Mouse (Mus musculus) heart, embryonic 16.5 days (tissue): ENCODE results near the gene Dnah11. TPM values are rescaled to one million over a fixed set of nuclear protein-coding genes. Genes with fewer than 3 reads are reported as not detected.
A peak's percentile ranks its signal among the peaks of the same experiment; 100 is the strongest.

Source experiments
- ATAC-seq: fragments of 200-750 bp; cut with Nextera tagmentation; replicated peaks from 2 replicates; pipeline ENCODE4 v1.8.0; 2017; ENCODE audit warnings: moderate number of reproducible peaks; ENCODE audit not compliant: insufficient read depth, low FRiP score; ENCODE audit errors: extremely low read depth
- H3K27ac ChIP-seq: fragments of 300-500 bp; sonication (generic); 2 replicates; pipeline ENCODE4 v1.5.1; 2014; ENCODE audit warnings: mild to moderate bottlenecking, low read length, control low read depth, moderate library complexity
- H3K27me3 ChIP-seq: fragments of 300-500 bp; sonication (generic); 2 replicates; pipeline ENCODE4 v1.6.1; 2014; ENCODE audit warnings: low read length, mixed read lengths; ENCODE audit not compliant: control insufficient read depth, insufficient read depth
- H3K36me3 ChIP-seq: fragments of 300-500 bp; sonication (generic); 2 replicates; pipeline ENCODE4 v1.6.1; 2014; ENCODE audit not compliant: control insufficient read depth, insufficient read depth
- H3K4me1 ChIP-seq: fragments of 300-500 bp; sonication (generic); 2 replicates; pipeline ENCODE4 v1.6.1; 2014; ENCODE audit warnings: low read length, mixed read lengths; ENCODE audit not compliant: control insufficient read depth, insufficient read depth
- H3K4me2 ChIP-seq: fragments of 300-500 bp; sonication (generic); 2 replicates; pipeline ENCODE4 v1.6.1; 2014; ENCODE audit warnings: low read depth, mild to moderate bottlenecking, control low read depth, low read length
- H3K4me3 ChIP-seq: fragments of 300-500 bp; sonication (generic); 2 replicates; pipeline ENCODE4 v1.5.1; 2014; ENCODE audit warnings: mild to moderate bottlenecking, control low read depth, low read length
- H3K9ac ChIP-seq: fragments of 300-500 bp; sonication (generic); 2 replicates; pipeline ENCODE4 v1.6.1; 2014; ENCODE audit warnings: low read length, control low read depth
- H3K9me3 ChIP-seq: fragments of 300-500 bp; sonication (generic); replicated peaks from 2 replicates; pipeline ENCODE4 v1.6.1; 2016; ENCODE audit warnings: low read length; ENCODE audit not compliant: control insufficient read depth
- WGBS: fragments of 180-500 bp; shearing (Covaris S2); extraction: QIAGEN DNeasy Blood & Tissue Kit; methylation state at CpG from one replicate; pipeline ENCODE4 v1.1.7; 2014; 5-methylcytosine and 5-hydroxymethylcytosine counted together
- polyA plus RNA-seq: library from polyadenylated mRNA; unstranded; fragments of >200 nt; fragmentation: Nextera tagmentation; extraction: Ambion mirVana; gene quantifications from 2 replicates; pipeline ENCODE4 v1.2.1, GENCODE M21; 2015

The Dnah11 gene
- polyA plus RNA-seq, 1 experiment from 2014 or later, result 0.01 TPM

- no peak for ATAC-seq
- H3K27me3 ChIP-seq, result no peaks in the 10 kb centered on the region
- 91% methylated on average over 13 of the region's 13 CpGs for WGBS
- no peak overlapping the region for H3K4me3 ChIP-seq
- H3K4me1 ChIP-seq, result no peaks in the 10 kb centered on the region
- H3K36me3 ChIP-seq, result peaks cover 26% of the 10 kb centered on the region
- H3K27ac ChIP-seq, result no peak overlapping the region
- H3K9ac ChIP-seq, result no peak overlapping the region
- H3K9me3 ChIP-seq, result no peaks in the 10 kb centered on the region
- no peak overlapping the region for H3K4me2 ChIP-seq
Measured at GRCm38 (mm10) chr12:117878341-117878740, 320.5 kb downstream of the Dnah11 start.

GRCm38 (mm10) chr12:117872265-117872664 lies 326.6 kb downstream of the Dnah11 start:
- 69% methylated on average over 5 of the region's 5 CpGs for WGBS
- Histone ChIP-seq H3K27ac (no peak overlapping the region), H3K36me3 (peaks cover 30% of the 10 kb centered on the region), H3K9ac (no peak overlapping the region), H3K4me3 (no peak overlapping the region), H3K9me3 (0 out of 2 replicates have a peak, but pooled peaks cover 3% of the 10 kb centered on the region), H3K27me3 (no peaks in the 10 kb centered on the region), H3K4me1 (no peaks in the 10 kb centered on the region), H3K4me2 (no peak overlapping the region)
- ATAC-seq, result no peak

GRCm38 (mm10) chr12:117867708-117868564 lies 330.9 kb downstream of the Dnah11 start:
- peaks cover 10% of the 10 kb centered on the region for H3K36me3 ChIP-seq
- H3K4me2 ChIP-seq, result no peak overlapping the region
- no peak; the same call in 1 of the 2 replicates for ATAC-seq
- WGBS, result 77% methylated on average over 4 of the region's 4 CpGs
- no peak overlapping the region for H3K4me3 ChIP-seq
- no peaks in the 10 kb centered on the region for H3K27me3 ChIP-seq
- no peaks in the 10 kb centered on the region for H3K4me1 ChIP-seq
- H3K9me3 ChIP-seq, result 0 out of 2 replicates have a peak, but pooled peaks cover 3% of the 10 kb centered on the region
- 0 out of 2 replicates have a peak overlapping the region, but pooled peaks have one; percentile 27 for H3K27ac ChIP-seq
- H3K9ac ChIP-seq, result no peak overlapping the region

- no peak overlapping the region for H3K27ac ChIP-seq
- no peak for ATAC-seq
- H3K4me2 ChIP-seq, result no peak overlapping the region
- H3K9ac ChIP-seq, result no peak overlapping the region
- H3K36me3 ChIP-seq, result no peaks in the 10 kb centered on the region
- H3K27me3 ChIP-seq, result no peaks in the 10 kb centered on the region
- H3K9me3 ChIP-seq, result no peaks in the 10 kb centered on the region
- H3K4me3 ChIP-seq, result no peak overlapping the region
- WGBS, result 55% methylated on average over 5 of the region's 5 CpGs
- H3K4me1 ChIP-seq, result no peaks in the 10 kb centered on the region
Measured at GRCm38 (mm10) chr12:117862655-117863054, 336.2 kb downstream of the Dnah11 start.

- 70% methylated on average over 3 of the region's 3 CpGs for WGBS
- no peaks in the 10 kb centered on the region for H3K9me3 ChIP-seq
- no peak overlapping the region for H3K4me3 ChIP-seq
- H3K27me3 ChIP-seq, result no peaks in the 10 kb centered on the region
- H3K4me2 ChIP-seq, result no peak overlapping the region
- no peak overlapping the region for H3K9ac ChIP-seq
- no peak overlapping the region for H3K27ac ChIP-seq
- no peak for ATAC-seq
- no peaks in the 10 kb centered on the region for H3K36me3 ChIP-seq
- no peaks in the 10 kb centered on the region for H3K4me1 ChIP-seq
Measured at GRCm38 (mm10) chr12:117861249-117861648, 337.6 kb downstream of the Dnah11 start.

- Histone ChIP-seq H3K4me1 (no peaks in the 10 kb centered on the region), H3K4me2 (no peak overlapping the region), H3K27ac (no peak overlapping the region), H3K36me3 (no peaks in the 10 kb centered on the region), H3K4me3 (no peak overlapping the region), H3K9ac (no peak overlapping the region), H3K27me3 (no peaks in the 10 kb centered on the region), H3K9me3 (no peaks in the 10 kb centered on the region)
- no peak for ATAC-seq
- WGBS, result 65% methylated on average over 7 of the region's 7 CpGs
Measured at GRCm38 (mm10) chr12:117860840-117861239, 338.0 kb downstream of the Dnah11 start.

GRCm38 (mm10) chr12:117857884-117858283 lies 341.0 kb downstream of the Dnah11 start:
- no peak overlapping the region for H3K4me2 ChIP-seq
- H3K4me1 ChIP-seq, result no peaks in the 10 kb centered on the region
- H3K27ac ChIP-seq, result no peak overlapping the region
- 84% methylated on average over 6 of the region's 6 CpGs for WGBS
- H3K9me3 ChIP-seq, result no peaks in the 10 kb centered on the region
- no peak for ATAC-seq
- no peaks in the 10 kb centered on the region for H3K36me3 ChIP-seq
- no peak overlapping the region for H3K9ac ChIP-seq
- H3K4me3 ChIP-seq, result no peak overlapping the region
- H3K27me3 ChIP-seq, result no peaks in the 10 kb centered on the region

GRCm38 (mm10) chr12:117857023-117857422 lies 341.8 kb downstream of the Dnah11 start:
- no peaks in the 10 kb centered on the region for H3K9me3 ChIP-seq
- no peaks in the 10 kb centered on the region for H3K36me3 ChIP-seq
- no peak overlapping the region for H3K4me3 ChIP-seq
- H3K4me2 ChIP-seq, result no peak overlapping the region
- 71% methylated on average over 9 of the region's 9 CpGs for WGBS
- no peaks in the 10 kb centered on the region for H3K4me1 ChIP-seq
- no peak overlapping the region for H3K27ac ChIP-seq
- no peak overlapping the region for H3K9ac ChIP-seq
- ATAC-seq, result no peak
- H3K27me3 ChIP-seq, result no peaks in the 10 kb centered on the region

- Histone ChIP-seq H3K27ac (no peak overlapping the region), H3K4me1 (peaks cover 12% of the 10 kb centered on the region), H3K4me3 (no peak overlapping the region), H3K4me2 (no peak overlapping the region), H3K9me3 (no peaks in the 10 kb centered on the region), H3K9ac (no peak overlapping the region), H3K27me3 (no peaks in the 10 kb centered on the region), H3K36me3 (no peaks in the 10 kb centered on the region)
- ATAC-seq, result no peak; the same call in 1 of the 2 replicates
- WGBS, result 23% methylated on average over 6 of the region's 6 CpGs
Measured at GRCm38 (mm10) chr12:117853316-117853715, 345.5 kb downstream of the Dnah11 start.
